Mouse (Mus musculus): ENCODE data around the gene Nosip. TPM values are rescaled to one million over a fixed set of nuclear protein-coding genes. Genes with fewer than 3 reads are reported as not detected.
"Not testable (repeated sequence)": the region's sequence is repeated elsewhere in the genome, so short reads cannot be mapped to it uniquely, and the experiment has no call there.

Gene Nosip
- total and polyA plus RNA-seq, 2 experiments = 22.8 to 35.8 TPM

- H3K36me3 ChIP-seq (ENCODE audit: control insufficient read depth, insufficient read depth, low read length); DNase-seq (ENCODE audit: extremely low read depth, low read depth, low spot score); H3K79me2 ChIP-seq (ENCODE audit: control insufficient read depth, insufficient read depth, low read length); H3K4me1 ChIP-seq (ENCODE audit: control insufficient read depth, insufficient read depth, low read length); H3K4me3 ChIP-seq (ENCODE audit: insufficient read depth, low read depth, low read length); H3K9ac ChIP-seq (ENCODE audit: low read depth, low read length); H3K27ac ChIP-seq (replicated peaks; ENCODE audit: insufficient read depth, low read depth, low read length); H3K27me3 ChIP-seq (ENCODE audit: control insufficient read depth, insufficient read depth, low read length): not testable (repeated sequence)
- 0 out of 2 replicates have a peak, but pooled peaks have one; percentile 22 for TF ChIP-seq CTCF (IDR thresholded peaks at IDR 0.05; ENCODE audit: low read depth, low read length)
- 58% methylated on average over 5 of the region's 5 CpGs for WGBS
Measured at GRCm38 (mm10) chr7:45023711-45024110, 38.5 kb upstream of the Nosip start.

- H3K79me2 ChIP-seq (ENCODE audit: control insufficient read depth, insufficient read depth, low read length) = no peaks in the 10 kb centered on the region
Measured at GRCm38 (mm10) chr7:45024281-45025248, 37.7 kb upstream of the Nosip start.

GRCm38 (mm10) chr7:45025601-45026220, 36.5 kb upstream of the Nosip start:
- WGBS = 18% methylated on average over 8 of the region's 8 CpGs

More at GRCm38 (mm10) chr7:45024281-45025248, 37.7 kb upstream of the Nosip start:
- H3K36me3 ChIP-seq (ENCODE audit: control insufficient read depth, insufficient read depth, low read length) = peaks cover 2% of the 10 kb centered on the region; the same call in 1 of the 2 replicates
- peak; percentile 66 for DNase-seq (ENCODE audit: extremely low read depth, low read depth, low spot score)
- H3K27ac ChIP-seq (replicated peaks; ENCODE audit: insufficient read depth, low read depth, low read length) = no peak overlapping the region
- H3K27me3 ChIP-seq (ENCODE audit: control insufficient read depth, insufficient read depth, low read length) = no peaks in the 10 kb centered on the region
- H3K4me3 ChIP-seq (ENCODE audit: insufficient read depth, low read depth, low read length) = no peak overlapping the region
- WGBS = 73% methylated on average over 15 of the region's 15 CpGs
- TF ChIP-seq POLR2A (IDR thresholded peaks at IDR 0.05; ENCODE audit: extremely low read depth, insufficient read depth, low read length) (no peak), CTCF (IDR thresholded peaks at IDR 0.05; ENCODE audit: low read depth, low read length) (no peak)
- H3K4me1 ChIP-seq (ENCODE audit: control insufficient read depth, insufficient read depth, low read length) = peaks cover 7% of the 10 kb centered on the region
- no peak overlapping the region for H3K9ac ChIP-seq (ENCODE audit: low read depth, low read length)

GRCm38 (mm10) chr7:45026256-45026655, 36.0 kb upstream of the Nosip start:
- no peaks in the 10 kb centered on the region for H3K27me3 ChIP-seq (ENCODE audit: control insufficient read depth, insufficient read depth, low read length)
- peaks cover 7% of the 10 kb centered on the region; the same call in 1 of the 2 replicates for H3K36me3 ChIP-seq (ENCODE audit: control insufficient read depth, insufficient read depth, low read length)
- 89% methylated on average over 2 of the region's 2 CpGs for WGBS
- no peak overlapping the region for H3K9ac ChIP-seq (ENCODE audit: low read depth, low read length)
- no peak overlapping the region for H3K4me3 ChIP-seq (ENCODE audit: insufficient read depth, low read depth, low read length)
- DNase-seq (ENCODE audit: extremely low read depth, low read depth, low spot score) = no peak
- H3K27ac ChIP-seq (replicated peaks; ENCODE audit: insufficient read depth, low read depth, low read length) = peak overlapping the region; percentile 11; the same call in 1 of the 2 replicates
- peaks cover 7% of the 10 kb centered on the region for H3K4me1 ChIP-seq (ENCODE audit: control insufficient read depth, insufficient read depth, low read length)
- no peak for TF ChIP-seq CTCF (IDR thresholded peaks at IDR 0.05; ENCODE audit: low read depth, low read length)
- no peak for TF ChIP-seq POLR2A (IDR thresholded peaks at IDR 0.05; ENCODE audit: extremely low read depth, insufficient read depth, low read length)
- no peaks in the 10 kb centered on the region for H3K79me2 ChIP-seq (ENCODE audit: control insufficient read depth, insufficient read depth, low read length)

More at GRCm38 (mm10) chr7:45025601-45026220, 36.5 kb upstream of the Nosip start:
- peak; percentile 94 for DNase-seq (ENCODE audit: extremely low read depth, low read depth, low spot score)
- Histone ChIP-seq H3K36me3 (ENCODE audit: control insufficient read depth, insufficient read depth, low read length) (peaks cover 4% of the 10 kb centered on the region; the same call in 1 of the 2 replicates), H3K79me2 (ENCODE audit: control insufficient read depth, insufficient read depth, low read length) (no peaks in the 10 kb centered on the region), H3K27ac (replicated peaks; ENCODE audit: insufficient read depth, low read depth, low read length) (peak overlapping the region; percentile 42), H3K27me3 (ENCODE audit: control insufficient read depth, insufficient read depth, low read length) (no peaks in the 10 kb centered on the region), H3K4me3 (ENCODE audit: insufficient read depth, low read depth, low read length) (no peak overlapping the region), H3K4me1 (ENCODE audit: control insufficient read depth, insufficient read depth, low read length) (peaks cover 7% of the 10 kb centered on the region), H3K9ac (ENCODE audit: low read depth, low read length) (no peak overlapping the region)
- TF ChIP-seq POLR2A (IDR thresholded peaks at IDR 0.05; ENCODE audit: extremely low read depth, insufficient read depth, low read length) (no peak), CTCF (IDR thresholded peaks at IDR 0.05; ENCODE audit: low read depth, low read length) (no peak)

- H3K4me1 ChIP-seq (ENCODE audit: control insufficient read depth, insufficient read depth, low read length) = peaks cover 7% of the 10 kb centered on the region
- H3K27ac ChIP-seq (replicated peaks; ENCODE audit: insufficient read depth, low read depth, low read length) = no peak overlapping the region
- H3K79me2 ChIP-seq (ENCODE audit: control insufficient read depth, insufficient read depth, low read length) = no peaks in the 10 kb centered on the region
- TF ChIP-seq CTCF (IDR thresholded peaks at IDR 0.05; ENCODE audit: low read depth, low read length) (no peak), POLR2A (IDR thresholded peaks at IDR 0.05; ENCODE audit: extremely low read depth, insufficient read depth, low read length) (no peak)
- 88% methylated on average over 9 of the region's 9 CpGs for WGBS
- no peaks in the 10 kb centered on the region for H3K27me3 ChIP-seq (ENCODE audit: control insufficient read depth, insufficient read depth, low read length)
- peaks cover 10% of the 10 kb centered on the region; the same call in 1 of the 2 replicates for H3K36me3 ChIP-seq (ENCODE audit: control insufficient read depth, insufficient read depth, low read length)
- H3K4me3 ChIP-seq (ENCODE audit: insufficient read depth, low read depth, low read length) = no peak overlapping the region
- no peak overlapping the region for H3K9ac ChIP-seq (ENCODE audit: low read depth, low read length)
- no peak for DNase-seq (ENCODE audit: extremely low read depth, low read depth, low spot score)
Measured at GRCm38 (mm10) chr7:45027761-45028160, 34.5 kb upstream of the Nosip start.
